Mouse (Mus musculus) cerebellum, adult 9-10 months (tissue): ENCODE measurements around the gene Fhl2.
"Not testable (repeated sequence)": the region's sequence is repeated elsewhere in the genome, so short reads cannot be mapped to it uniquely, and the experiment has no call there.

Experiments used
- DNase-seq: peaks from one replicate; pipeline ENCODE4 v3.0.0; 2022

Gene Fhl2

GRCm38 (mm10) chr1:43191078-43191477 is 5.7 kb downstream of the Fhl2 start:
- no peak for DNase-seq

GRCm38 (mm10) chr1:43188893-43189292 is 7.9 kb downstream of the Fhl2 start:
- DNase-seq = not testable (repeated sequence)

GRCm38 (mm10) chr1:43186334-43186733 is 10.4 kb downstream of the Fhl2 start:
- DNase-seq = no peak

GRCm38 (mm10) chr1:43180912-43181311 is 15.9 kb downstream of the Fhl2 start:
- DNase-seq = no peak

GRCm38 (mm10) chr1:43178780-43179179 is 18.0 kb downstream of the Fhl2 start:
- no peak for DNase-seq

- DNase-seq = no peak
Measured at GRCm38 (mm10) chr1:43178378-43178777, 18.4 kb downstream of the Fhl2 start.

- DNase-seq = no peak
Measured at GRCm38 (mm10) chr1:43173283-43174226, 23.2 kb downstream of the Fhl2 start.

- DNase-seq = no peak
Measured at GRCm38 (mm10) chr1:43171816-43172215, 25.0 kb downstream of the Fhl2 start.

- no peak for DNase-seq
Measured at GRCm38 (mm10) chr1:43171093-43171492, 25.7 kb downstream of the Fhl2 start.

GRCm38 (mm10) chr1:43169661-43170060 is 27.1 kb downstream of the Fhl2 start:
- no peak for DNase-seq

- DNase-seq = no peak
Measured at GRCm38 (mm10) chr1:43169227-43169626, 27.6 kb downstream of the Fhl2 start.

- DNase-seq = no peak
Measured at GRCm38 (mm10) chr1:43168618-43169017, 28.2 kb downstream of the Fhl2 start.

- DNase-seq = no peak
Measured at GRCm38 (mm10) chr1:43168026-43168425, 28.8 kb downstream of the Fhl2 start.

GRCm38 (mm10) chr1:43164582-43164981 is 32.2 kb downstream of the Fhl2 start:
- DNase-seq = no peak

- no peak for DNase-seq
Measured at GRCm38 (mm10) chr1:43163467-43164418, 33.0 kb downstream of the Fhl2 start.

- no peak for DNase-seq
Measured at GRCm38 (mm10) chr1:43163084-43163466, 33.7 kb downstream of the Fhl2 start.

- DNase-seq = no peak
Measured at GRCm38 (mm10) chr1:43162394-43162793, 34.4 kb downstream of the Fhl2 start.

- DNase-seq = no peak
Measured at GRCm38 (mm10) chr1:43159429-43159828, 37.4 kb downstream of the Fhl2 start.

GRCm38 (mm10) chr1:43157907-43158306 is 38.9 kb downstream of the Fhl2 start:
- DNase-seq = no peak

- DNase-seq = no peak
Measured at GRCm38 (mm10) chr1:43154491-43154890, 42.3 kb downstream of the Fhl2 start.

GRCm38 (mm10) chr1:43153538-43153937 is 43.2 kb downstream of the Fhl2 start:
- DNase-seq = no peak

GRCm38 (mm10) chr1:43152626-43153025 is 44.2 kb downstream of the Fhl2 start:
- no peak for DNase-seq

- DNase-seq = no peak
Measured at GRCm38 (mm10) chr1:43150225-43150624, 46.6 kb downstream of the Fhl2 start.

- DNase-seq = no peak
Measured at GRCm38 (mm10) chr1:43147474-43147873, 49.3 kb downstream of the Fhl2 start.
